ENCODE assay signal across 7 mouse cellular contexts in genomic region chr12:3871637-3872036, GRCm38 (mm10).
DNase-seq lines count a peak whose midpoint lies in the region; ATAC-seq lines count a peak whose summit lies in the region.

No protein-coding gene starts in this region.

- intact Hi-C loops in left cerebral cortex, postnatal 14 days (cut with DNase I) = loop anchor here (5.0 kb wide), 1 partner anchor 64 kb away; the partner anchor contains the start of gene Dnmt3a

- H3K4me1 ChIP-seq in intestine, embryonic 15.5 days (replicated peaks) = peaks cover 32% of the 10 kb centered on the region

- no peaks in the 10 kb centered on the region for H3K9me3 ChIP-seq in intestine, embryonic 15.5 days

- no peak overlapping the region for H3K4me2 ChIP-seq in intestine, embryonic 15.5 days (replicated peaks)

- ATAC-seq in intestine, embryonic 15.5 days = peak; percentile 39; the same call in 1 of the 2 replicates
- ATAC-seq in megakaryocyte progenitor cell, adult 5-6 weeks (replicated peaks; ENCODE audit: poor library complexity) = peak; percentile 52

- DNase-seq in adrenal gland, postnatal 14 days = peak; percentile 92
- peak; percentile 80 for DNase-seq in embryo, embryonic 10 days (ENCODE audit: low spot score)
- DNase-seq in gastrocnemius, postnatal 25 days = peak; percentile 80
- peak; percentile 81 to 94 for DNase-seq in left cerebral cortex, postnatal 14 days (ENCODE audit: low spot score in 2 of 2)
- peak; percentile 62 to 73 for DNase-seq in right cerebral cortex, postnatal 36 days (ENCODE audit: low spot score in 2 of 2)

- no peak overlapping the region for H3K4me3 ChIP-seq in intestine, embryonic 15.5 days (replicated peaks)

- peak overlapping the region; percentile 46 for H3K27ac ChIP-seq in intestine, embryonic 15.5 days

- peaks cover 16% of the 10 kb centered on the region for H3K36me3 ChIP-seq in intestine, embryonic 15.5 days

- H3K27me3 ChIP-seq in intestine, embryonic 15.5 days (replicated peaks) = no peaks in the 10 kb centered on the region

- no peak overlapping the region for H3K9ac ChIP-seq in intestine, embryonic 15.5 days

- 46% methylated on average over 15 of the region's 15 CpGs for WGBS in intestine, embryonic 15.5 days
